Mouse (Mus musculus): Measurements from ENCODE around the gene Nploc4. TPM values are rescaled to one million over a fixed set of nuclear protein-coding genes. Genes with fewer than 3 reads are reported as not detected.

The Nploc4 gene
- total RNA-seq (2015) (37.2 and 41.0 TPM in 2 replicates), total RNA-seq (2017) (34.3 and 35.4 TPM in 2 replicates)

DNA sequence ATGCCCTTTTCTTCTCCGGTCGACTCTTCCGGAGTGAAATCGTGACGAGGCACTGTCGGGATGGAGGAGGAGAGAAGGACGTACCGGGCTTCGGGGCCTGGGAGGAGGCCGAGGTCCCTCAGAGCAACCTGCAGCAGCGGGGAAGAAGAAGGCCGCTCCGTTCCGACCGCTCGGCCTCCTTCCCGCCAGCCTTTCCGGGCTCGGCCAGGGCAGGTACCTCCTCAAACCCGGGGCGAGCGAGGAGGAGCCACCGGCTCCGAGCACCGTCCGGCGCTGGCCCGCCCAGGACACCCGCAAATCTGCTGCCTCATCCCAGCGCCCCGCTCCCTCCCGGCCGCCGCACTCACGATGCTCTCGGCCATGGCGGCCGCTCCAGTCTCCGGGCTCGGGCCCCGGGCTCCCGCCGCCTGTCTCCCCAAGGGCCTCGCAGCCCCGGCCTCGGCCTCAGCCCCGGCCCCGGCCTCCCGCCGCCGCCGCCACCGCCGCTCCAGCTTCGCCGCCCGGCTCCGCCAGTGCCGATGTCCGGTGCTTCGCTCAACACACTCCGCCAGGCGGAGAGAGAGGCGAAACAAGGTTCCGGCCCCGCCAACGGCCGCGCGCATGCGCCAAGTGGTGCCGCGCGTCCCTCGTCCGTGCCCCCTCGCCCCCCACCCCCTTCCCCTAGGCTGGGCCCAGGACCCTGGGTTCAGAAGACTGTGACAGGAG lies at the start of gene Nploc4:
TSS of gene Nploc4 (minus strand) at position 557 of the 705 bp plus-strand sequence.
- ATAC-seq (replicated peaks; ENCODE audit: poor library complexity): peak; percentile 95

DNA sequence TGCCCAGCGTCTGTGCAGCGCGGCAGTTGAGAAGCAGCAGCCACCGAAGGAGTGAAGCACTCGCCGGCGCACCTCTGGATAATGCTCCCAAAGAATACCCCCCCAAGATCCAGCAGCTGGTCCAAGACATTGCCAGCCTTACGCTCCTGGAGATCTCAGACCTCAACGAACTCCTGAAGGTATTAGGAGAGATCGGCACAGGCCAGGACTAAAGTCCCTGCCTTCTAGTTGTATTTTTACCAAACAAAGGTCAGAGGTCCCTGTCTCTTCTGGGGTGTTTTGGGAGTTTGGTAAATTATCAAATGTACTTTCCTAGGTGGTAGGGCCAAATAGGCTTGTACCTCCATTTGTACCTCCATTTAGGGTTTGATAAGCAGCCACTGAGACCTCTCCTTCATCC lies 47.7 kb upstream of the Nploc4 start:
- no peak for ATAC-seq (replicated peaks; ENCODE audit: poor library complexity)

DNA sequence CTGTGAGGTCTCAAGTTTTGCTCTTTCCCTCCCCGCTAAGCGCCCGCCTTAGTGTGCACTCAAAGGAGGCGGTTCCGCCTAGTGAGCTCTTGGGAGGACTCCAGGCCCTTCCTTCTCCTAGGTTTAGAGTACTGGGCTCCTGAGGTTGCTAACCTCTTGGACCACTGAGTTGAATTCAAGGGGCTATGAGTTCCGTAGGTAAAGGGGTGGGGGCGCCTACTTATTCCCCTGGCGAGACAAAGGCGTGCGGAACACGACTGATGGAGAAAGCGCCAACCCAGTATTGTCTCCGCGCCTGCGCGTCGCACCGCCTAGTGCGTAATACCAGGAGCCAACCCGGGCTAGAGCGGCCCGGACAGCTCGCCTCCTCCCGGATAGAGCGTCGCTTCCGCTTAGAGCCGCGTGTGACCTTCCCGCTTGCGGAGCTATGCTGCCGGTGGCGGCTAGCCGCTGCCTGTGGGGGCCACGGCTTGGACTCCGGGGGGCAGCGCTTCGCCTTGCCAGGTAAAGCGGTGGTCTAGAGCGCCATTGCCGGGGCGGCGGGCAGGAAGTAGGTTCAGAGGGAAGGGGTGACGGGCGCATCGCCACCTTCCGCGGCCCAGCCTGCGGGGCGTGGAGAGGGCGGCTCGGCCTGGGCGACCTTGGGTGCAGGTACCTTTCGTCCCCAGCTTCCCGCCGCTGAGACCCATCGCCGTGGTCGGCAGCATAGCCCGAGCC lies 46.9 kb upstream of the Nploc4 start, which contains the start of gene Mrpl12:
TSS of gene Mrpl12 (plus strand) at position 349 of the 717 bp plus-strand sequence.
- peak; percentile 83 for ATAC-seq (replicated peaks; ENCODE audit: poor library complexity)

DNA sequence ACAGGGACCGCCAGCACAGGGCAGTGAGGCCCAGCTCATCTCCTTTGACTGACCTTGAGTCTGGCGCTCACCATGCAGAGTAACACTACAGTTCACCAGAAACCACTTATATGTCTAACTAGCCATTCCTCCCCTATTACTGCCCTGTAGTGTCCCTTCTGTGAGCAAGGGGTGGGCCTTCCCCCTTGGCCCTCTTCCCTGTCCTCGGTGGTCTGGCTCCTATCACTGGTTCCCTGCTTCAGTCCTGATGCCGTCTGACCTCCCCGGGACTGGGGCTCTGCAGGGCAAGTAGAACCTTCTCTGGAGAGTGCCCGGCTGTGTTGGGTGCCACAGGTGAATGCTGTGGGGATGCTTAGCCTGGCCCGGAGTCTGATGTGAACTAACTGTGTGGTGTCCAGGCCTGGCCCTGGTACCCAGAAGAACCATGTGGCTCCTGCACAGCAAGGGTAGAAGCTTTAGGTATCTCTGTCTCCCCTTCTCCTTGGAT lies 46.0 kb upstream of the Nploc4 start:
- no peak for ATAC-seq (replicated peaks; ENCODE audit: poor library complexity)

DNA sequence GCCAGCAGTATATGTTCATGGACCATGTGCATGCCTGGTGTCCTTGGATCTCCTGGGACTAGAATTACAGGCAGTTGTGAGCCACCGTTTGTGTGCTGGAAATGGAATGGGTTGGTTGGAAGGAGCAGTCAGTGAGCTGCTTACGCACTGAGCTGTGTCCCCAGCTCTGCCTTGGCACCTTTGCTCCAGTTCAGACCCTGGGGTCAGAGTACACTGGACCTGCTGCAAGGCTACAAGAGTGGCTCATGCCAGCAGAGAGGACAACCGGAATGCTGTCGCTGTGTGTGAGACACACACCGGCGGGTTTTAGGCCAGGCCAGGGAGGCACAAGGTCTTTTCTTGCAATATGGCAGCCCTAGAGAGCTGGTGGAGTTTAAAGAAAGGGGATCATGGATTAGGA lies 34.5 kb upstream of the Nploc4 start:
- ATAC-seq (replicated peaks; ENCODE audit: poor library complexity): no peak

DNA sequence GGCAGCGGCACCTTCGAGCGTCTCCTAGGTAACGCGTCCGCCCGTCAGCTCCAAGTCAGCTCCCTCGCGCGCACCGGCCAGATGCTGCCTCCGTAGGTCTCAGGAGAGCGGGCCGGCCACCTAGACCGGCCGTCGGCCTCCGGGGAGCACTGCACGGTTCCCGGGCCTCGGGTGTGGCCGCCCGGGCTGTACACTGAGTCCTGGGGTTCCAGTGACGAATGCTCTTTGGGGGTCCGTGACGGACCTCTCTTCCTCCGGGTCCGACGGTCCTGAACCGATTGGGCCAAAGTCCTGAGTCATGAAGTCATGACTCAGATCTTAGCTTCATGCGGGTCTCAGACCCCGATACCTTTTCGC lies 30.2 kb upstream of the Nploc4 start:
- no peak for ATAC-seq (replicated peaks; ENCODE audit: poor library complexity)

DNA sequence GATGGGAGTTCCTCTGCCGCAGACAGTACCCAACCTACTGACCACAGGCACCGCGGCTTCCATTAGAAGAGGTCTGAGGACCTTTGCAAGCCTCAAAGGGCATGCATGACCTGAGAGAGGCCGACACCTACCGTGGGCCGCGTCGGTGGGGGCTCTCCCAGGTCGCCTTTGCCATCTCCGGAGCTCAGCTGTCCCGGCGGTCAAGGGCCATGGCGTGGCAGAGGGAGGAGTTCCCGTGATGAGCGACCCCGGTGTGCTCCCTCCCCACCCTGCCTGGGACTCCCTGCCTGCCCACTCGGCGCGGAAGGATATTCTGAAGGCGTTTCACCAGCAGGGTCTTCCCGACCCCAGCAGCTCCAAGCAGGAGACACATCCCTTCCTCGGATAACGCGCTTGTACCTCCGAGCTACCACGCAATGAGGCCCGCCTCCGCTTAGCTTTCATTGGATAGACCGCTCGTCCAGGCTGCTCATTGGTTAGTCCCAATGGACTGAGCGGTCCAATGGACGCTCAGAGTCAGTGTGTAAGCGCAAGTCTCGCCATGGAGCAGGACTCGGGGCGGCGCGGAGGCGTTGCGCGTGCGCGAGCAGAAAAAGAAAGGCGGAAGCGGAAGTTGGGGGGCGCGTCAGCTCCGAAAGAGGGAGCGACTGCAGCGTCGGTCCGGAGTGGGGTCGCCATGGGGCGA lies 29.7 kb upstream of the Nploc4 start, which contains the start of gene Arl16:
TSS of gene Arl16 (minus strand) at position 557 of the 685 bp plus-strand sequence.
- ATAC-seq (replicated peaks; ENCODE audit: poor library complexity): peak; percentile 97

DNA sequence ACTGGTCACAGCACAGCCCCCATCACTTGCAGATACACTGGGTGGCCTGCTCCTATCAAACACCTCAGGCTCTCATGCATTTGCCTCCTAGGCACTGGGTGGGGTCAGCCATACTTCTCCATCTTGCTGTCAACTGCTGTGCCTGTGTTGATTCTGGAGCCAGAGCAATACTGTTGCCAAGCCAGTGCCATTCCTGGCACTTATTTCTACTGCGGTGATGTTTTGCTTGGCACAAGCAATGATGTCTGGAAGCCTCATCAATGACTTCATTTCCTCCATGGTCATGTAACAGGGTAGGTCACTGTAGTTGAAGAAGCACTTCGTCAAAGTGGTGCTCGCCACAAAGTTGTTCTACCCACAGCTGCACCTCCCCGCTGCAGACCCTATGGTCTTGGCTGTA lies 28.0 kb upstream of the Nploc4 start:
- ATAC-seq (replicated peaks; ENCODE audit: poor library complexity): no peak

DNA sequence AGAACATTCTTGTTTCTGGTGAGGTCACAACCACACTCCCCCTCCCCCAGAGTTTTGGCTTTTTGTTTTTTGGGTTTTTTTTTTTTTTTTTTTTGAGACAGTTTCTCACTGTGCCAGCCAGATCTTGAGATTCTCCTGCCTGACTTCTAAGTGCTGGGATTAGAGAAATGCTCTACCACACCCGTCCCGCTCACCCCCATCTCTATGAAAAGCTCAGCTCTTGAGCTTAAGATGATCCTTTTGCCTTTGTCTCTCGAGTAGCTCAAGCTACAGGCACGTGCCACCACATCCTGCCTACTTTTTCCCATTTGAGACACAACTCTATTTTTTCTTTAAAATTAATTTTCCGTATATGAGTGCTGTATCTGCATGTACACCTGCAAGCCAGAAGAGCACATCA lies 26.9 kb upstream of the Nploc4 start:
- no peak for ATAC-seq (replicated peaks; ENCODE audit: poor library complexity)

DNA sequence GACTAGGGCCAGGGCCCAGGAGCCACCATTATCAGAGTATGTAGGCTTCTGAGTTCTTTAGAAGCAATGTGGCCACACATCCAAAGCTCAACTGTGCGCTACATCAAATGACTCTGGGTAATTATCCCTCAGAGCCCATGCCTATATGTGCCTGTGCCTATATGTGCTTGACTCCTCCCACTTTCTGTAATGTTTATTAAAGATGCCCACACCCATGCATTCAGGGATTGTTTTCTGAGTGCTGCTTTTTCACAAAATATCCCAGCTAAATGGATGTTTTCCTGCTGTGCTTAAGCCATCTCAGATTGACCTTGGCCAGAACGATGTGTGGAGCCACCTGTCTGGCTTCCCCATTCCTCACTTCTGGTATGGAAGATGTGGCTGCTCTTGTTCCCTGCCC lies 26.0 kb upstream of the Nploc4 start:
- ATAC-seq (replicated peaks; ENCODE audit: poor library complexity): no peak

DNA sequence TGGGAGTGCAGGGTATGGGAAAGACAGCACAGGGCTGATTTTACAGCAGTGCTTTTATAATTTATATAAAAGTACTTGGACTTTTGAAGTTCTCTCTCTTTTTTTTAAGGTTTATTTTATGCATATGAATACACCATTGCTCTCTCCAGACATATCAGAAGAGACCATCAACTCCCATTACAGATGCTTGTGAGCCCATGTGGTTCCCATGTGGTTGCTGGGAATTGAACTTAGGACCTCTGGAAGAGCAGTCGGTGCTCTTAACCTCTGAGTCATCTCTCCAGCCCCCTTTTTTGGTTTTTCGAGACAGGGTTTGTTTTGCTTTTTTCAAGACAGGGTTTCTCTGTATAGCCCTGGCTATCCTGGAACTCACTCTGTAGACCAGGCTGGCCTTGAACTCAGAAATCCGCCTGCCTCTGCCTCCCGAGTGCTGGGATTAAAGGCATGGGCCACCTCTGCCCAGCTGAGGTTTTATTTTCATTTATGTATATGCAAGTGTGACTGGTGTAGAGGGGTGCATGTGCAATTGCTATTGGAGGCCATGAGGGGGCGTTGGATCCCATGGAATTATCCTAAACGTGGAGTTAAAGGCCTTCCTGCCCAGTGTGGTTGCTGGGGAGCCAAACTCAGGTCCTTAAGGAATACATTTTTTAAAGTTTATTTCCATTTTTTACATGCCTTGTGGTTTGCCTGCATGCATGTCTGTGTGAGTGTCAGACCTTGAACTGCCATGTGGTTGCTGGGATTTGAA lies 21.5 kb upstream of the Nploc4 start:
- peak; percentile 41 for ATAC-seq (replicated peaks; ENCODE audit: poor library complexity)

DNA sequence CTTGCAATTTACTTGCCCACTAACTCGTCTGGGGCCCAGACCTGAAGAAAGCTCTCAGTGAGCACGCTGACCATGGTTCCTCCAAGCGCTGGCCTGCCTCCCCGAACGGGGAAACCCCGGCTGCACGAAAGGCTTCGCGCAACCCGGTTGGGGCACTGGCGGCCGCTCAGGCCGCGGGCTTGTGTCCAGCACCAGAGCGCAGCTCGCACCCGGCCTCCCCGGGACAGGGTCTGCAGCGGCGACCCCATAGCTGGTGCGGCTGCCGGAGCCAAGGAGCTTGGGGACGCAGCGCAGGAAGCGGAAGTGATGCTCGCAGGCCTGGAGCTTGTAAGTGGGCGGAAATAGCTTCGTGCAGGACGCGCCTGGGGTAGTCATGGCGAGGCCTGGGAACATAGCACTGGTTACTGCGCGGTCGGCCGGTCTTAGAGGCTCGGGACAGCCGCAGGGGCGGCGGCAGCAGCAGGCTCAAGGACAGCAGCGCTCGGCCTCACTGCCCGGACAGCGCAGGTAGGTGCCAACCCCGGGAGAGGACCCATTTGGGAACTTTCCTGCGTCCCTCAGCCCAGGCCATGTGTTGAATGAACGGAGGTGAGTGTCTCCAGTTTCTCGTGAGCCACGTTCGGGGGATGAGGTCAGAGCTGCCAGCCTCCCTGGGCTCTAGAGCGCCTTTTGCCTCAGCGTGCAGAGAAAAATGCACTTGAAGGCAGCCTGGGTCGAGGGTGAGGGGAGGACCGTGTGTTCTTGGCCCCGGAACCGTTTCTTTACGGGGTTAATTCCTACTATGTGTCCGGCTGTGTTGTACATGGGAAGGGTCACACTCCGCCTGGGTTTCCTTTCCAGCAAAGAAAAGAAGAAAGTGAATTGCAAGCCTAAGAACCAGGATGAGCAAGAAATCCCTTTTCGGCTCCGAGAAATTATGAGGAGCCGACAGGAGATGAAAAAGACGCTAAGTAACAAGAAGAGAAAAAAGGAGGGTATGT lies 20.6 kb upstream of the Nploc4 start, which contains the start of the genes Oxld1 and Ccdc137:
TSS of gene Oxld1 (minus strand) at position 297 of the 980 bp plus-strand sequence.
TSS of gene Ccdc137 (plus strand) at position 344 of the 980 bp plus-strand sequence.
- ATAC-seq (replicated peaks; ENCODE audit: poor library complexity): peak; percentile 92

DNA sequence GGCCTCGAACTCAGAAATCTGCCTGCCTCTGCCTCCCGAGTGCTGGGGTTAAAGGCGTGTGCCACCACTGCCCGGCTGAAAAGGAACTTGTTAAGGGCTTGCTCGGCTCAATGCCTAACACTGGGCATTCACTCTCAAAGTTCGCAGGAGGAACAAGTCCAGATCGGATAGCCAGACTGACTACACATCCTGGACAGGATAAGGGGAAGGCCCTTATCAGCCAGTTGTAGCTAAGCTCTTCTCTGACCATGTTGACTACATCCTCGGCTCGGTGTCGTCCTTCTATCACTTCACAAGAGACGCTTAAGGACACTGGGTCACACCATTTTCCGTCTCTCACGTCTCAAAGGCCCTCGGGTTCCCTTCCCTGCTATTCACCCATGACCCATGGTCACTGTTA lies 19.9 kb upstream of the Nploc4 start:
- ATAC-seq (replicated peaks; ENCODE audit: poor library complexity): peak; percentile 4; the same call in 1 of the 2 replicates

DNA sequence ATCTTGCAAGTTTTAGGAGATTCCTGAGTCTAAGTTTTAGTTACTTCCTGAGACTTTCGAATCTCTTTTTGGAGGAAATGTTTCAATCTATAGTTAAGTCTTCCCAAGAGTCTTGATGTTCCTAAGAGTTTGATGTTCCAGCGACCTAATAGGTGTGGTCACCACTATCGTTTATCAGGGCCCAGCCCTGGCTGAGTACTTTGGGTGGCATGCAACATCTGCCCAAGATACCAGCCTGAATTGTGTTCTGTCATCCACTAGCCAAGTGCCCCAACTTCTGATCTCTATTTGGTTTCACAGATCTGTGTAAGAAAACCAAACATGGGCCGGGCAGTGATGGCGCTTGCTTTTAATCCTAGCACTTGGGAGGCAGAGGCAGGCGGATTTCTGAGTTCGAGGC lies 17.9 kb upstream of the Nploc4 start:
- no peak for ATAC-seq (replicated peaks; ENCODE audit: poor library complexity)

DNA sequence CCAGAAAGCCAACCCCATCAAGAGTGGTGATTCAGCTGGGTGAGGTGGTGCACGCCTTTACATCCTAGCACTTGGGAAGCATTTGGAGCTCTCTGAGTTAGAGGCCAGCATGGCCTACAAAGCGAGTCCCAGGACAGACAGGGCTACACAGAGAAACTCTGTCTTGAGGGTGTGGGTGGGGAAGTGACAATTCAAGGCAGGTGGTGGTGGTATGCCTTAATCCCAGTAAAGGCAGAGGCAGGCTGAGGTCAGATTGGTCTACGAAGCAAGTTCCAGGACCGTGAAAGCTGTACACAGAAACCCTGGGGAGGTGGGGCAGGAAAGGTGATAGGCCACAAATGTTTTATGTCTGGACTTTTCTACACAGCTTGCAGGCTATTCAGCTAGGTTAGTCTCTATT lies 17.5 kb upstream of the Nploc4 start:
- ATAC-seq (replicated peaks; ENCODE audit: poor library complexity): no peak

DNA sequence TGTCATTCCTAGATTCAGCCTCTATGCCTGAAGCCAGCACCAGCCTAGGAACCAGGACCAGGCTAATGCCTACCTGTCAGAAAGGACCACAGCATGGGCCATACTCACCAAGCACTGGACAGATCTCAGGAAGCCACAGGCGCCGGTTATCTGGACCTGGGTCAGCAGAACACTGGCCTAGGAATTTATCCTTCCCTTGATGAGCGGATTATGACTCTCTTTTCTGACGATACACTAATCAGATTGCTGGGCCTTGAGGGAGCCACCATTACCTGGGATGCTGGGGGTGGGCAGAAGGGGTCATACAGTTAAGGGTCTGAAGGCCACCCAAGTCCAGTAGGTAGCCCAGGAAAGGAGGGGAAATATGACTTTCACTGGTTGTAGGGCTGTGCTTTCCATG lies 15.8 kb upstream of the Nploc4 start, which contains the start of gene Pde6g:
TSS of gene Pde6g (minus strand) at position 195 of the 400 bp plus-strand sequence.
- ATAC-seq (replicated peaks; ENCODE audit: poor library complexity): no peak

DNA sequence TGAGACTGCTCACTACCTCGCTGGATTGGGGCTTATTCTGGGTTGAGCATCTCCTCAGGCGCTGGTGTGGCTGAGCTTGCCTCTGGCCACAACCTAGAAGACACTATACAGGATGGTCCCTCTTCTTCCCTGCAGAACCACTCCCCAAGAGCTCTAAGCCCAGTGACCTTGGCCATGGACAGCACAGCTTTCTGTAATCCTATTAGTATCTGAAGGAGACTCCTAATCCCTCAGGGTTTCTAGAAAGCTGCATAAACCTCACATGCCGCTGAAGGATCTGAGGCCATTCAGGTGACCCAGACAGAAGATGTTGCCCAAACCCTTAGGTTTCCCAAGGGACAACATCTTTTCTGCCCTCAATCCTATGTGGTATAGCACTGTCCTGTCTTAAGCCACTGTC lies 14.7 kb upstream of the Nploc4 start:
- no peak for ATAC-seq (replicated peaks; ENCODE audit: poor library complexity)

DNA sequence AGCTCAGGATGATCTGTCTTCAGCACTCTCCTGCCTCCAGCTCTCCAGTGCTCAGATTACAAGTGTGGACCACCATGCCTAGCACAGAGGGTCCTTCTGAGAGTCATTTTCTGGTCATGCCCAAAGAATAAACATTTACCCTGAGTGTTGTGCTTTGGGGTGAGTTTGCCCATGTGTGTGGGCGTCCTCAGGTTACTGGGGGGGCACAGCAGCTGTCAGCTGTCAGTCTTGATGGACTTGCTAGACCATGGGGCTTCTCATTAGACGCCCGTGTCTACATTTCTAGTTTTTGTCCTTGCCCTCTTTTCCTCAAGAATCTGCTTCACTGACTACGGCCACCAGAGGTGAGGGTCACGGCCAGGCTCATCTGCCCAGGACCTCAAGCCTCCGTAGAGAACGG lies 9.7 kb upstream of the Nploc4 start:
- ATAC-seq (replicated peaks; ENCODE audit: poor library complexity): no peak

DNA sequence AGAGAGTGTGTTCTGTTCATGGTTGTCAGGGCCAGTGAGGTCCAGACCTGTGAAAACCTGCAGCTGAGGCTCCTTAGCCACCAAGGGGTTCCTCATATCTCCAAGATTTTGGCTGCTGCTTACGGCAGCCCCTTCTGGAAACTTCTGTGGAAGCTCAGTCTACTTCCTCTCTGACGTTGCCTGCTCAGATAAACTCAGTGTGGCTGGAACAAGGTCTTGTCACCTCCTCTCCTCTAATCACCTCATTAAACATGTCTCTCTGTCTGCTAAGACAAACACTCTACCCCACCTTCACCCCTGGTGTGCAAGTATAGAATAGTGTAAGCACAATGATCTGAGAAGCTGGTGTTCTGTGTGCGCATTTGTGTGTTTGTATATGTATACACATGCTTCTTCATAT lies 8.0 kb upstream of the Nploc4 start:
- ATAC-seq (replicated peaks; ENCODE audit: poor library complexity): no peak
